Mouse (Mus musculus): ENCODE results near the gene Tmigd1.
"Not testable (repeated sequence)": the region's sequence is repeated elsewhere in the genome, so short reads cannot be mapped to it uniquely, and the experiment has no call there.

Tmigd1 gene

DNA sequence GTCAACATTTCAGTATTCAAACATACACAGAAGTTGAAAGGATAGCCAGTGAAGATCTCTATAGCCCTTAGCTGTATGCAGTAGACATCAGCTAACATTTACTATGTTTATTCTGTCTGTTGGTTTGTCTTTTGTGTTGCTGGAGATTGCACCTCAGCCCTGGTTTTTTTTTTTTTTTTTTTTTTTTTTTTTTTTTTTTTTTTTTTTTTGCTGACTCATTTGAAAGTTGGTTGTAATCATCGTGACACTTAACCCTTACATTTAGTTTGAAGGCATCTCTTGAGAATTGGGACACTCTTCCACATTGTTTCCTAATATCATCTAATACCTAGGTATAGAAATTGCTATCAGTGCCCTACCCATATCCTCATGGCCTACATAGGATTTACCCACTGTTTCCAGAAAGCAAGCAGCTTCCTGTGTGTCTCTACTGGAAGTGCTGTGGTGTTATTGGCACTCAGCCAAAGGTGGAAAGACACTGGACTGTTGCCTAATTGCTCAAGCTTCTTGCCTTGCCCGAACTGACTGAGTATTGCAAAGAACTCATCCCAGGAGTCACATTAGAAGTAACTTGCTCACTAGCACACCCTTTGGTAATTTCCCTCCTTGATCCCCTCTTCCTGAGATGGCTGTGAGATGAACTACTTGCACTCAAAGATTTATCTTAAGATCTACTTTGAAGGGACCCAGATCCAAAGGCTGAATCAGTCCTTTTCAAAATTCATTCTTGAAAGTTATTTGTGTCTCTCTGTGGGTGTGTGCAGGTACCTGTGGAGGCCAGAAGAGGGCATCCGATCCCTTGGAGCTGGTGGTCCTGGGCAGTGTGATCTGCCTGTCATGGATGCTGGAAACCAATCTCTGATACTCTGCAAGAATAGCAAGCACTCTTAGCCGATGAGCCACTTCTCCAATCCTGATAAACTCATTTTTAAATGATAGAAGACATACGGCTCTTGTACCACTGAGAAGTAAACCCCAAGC, 1.9 kb upstream of the Tmigd1 start:
- DNase-seq: no peak

GRCm38 (mm10) chr11:76904340-76904739, 2.4 kb downstream of the Tmigd1 start:
- DNase-seq: no peak

DNA sequence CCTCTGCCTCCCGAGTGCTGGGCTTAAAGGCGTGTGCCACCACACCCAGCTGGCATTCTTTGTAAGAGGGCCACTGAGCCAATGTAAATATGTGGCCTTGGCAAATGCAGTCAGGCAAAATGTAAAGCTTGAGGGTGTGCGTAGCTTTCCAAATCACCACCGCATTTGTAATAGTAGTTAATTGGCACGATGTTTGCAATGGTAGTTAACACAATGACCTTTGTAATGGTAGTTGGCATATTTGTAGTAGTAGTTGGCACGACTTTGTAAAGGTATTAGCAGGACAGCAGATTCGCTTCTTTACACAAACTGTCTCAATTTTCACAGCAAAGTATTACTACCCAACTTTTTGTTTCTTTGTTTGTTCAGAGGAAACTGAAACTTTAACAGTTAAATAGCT, 6.7 kb downstream of the Tmigd1 start:
- DNase-seq: no peak

GRCm38 (mm10) chr11:76911325-76912054, 9.5 kb downstream of the Tmigd1 start:
- DNase-seq: no peak

- peak; percentile 34 to 38 for DNase-seq
Observed at GRCm38 (mm10) chr11:76912055-76912395, 10.1 kb downstream of the Tmigd1 start.

DNA sequence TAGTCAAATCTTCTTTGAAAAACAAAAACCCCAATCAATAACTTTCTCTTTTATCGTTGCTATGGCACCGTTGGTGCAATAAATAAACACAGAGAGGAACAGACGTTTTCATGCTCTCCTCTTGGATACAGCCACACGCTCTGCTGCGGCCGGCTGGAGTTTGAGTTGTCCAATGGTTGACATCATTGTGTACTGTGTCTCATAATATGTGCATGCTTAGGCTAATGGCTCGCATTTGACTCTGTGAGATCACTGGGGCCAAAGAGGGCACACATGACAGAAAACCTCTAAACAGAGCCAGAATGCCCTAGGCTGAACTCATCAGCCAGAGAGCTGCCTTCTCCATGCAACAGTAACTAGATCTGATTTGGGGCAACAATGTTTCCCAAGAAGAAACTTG, 12.4 kb downstream of the Tmigd1 start:
- DNase-seq: no peak

DNA sequence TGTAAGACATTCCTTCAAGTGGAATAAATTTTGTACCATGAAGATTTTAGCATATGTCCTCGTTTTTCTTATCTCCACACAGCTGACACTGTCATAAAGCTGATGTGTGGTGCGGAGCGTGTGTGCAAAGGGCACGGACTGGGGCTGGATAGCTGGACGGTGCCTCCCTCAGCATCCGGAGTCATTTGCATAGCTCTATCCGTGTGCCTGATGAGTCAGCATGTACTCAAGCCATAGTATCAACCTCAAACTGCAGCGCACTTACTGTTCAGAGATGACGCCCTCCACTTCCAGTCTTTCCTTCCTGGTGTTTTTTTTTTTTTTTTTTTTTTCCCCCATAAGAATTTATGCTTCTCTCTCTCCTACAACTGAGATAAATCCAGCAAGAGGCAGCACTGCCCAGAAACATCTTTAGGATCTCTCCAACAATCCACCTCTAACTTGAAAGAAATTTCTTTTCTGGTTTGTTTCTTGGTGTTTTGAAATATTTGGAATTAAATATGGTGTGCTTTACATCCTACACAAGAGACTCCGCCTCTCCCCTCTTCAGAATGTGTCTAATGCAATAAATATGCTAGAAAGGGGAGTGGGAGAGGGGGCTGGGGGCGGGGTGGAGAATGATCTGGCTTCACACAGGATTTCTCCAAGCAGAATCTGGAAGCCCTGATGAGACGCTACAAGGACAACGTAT, 14.7 kb downstream of the Tmigd1 start:
- DNase-seq: no peak

GRCm38 (mm10) chr11:76917230-76917548, 15.2 kb downstream of the Tmigd1 start:
- no peak for DNase-seq

DNA sequence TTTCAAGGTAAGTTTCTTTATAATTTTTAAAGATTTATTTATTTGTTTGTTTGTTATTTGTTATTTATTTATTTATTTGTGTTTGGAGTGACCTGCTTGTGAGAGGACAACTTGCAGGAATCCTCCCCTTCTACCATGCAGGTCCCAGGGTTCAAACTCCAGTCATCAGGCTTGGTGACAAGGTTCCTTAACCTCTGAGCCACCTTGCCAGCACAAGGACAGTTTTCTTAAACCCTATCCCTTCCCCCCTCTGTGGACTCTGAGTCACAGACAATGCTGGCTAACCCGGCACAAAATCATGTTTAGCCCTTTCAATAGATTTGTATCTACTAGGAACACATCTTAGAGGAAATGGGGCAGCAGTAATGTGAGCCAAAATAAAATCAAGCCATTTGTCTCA, 18.6 kb downstream of the Tmigd1 start:
- DNase-seq: no peak

DNA sequence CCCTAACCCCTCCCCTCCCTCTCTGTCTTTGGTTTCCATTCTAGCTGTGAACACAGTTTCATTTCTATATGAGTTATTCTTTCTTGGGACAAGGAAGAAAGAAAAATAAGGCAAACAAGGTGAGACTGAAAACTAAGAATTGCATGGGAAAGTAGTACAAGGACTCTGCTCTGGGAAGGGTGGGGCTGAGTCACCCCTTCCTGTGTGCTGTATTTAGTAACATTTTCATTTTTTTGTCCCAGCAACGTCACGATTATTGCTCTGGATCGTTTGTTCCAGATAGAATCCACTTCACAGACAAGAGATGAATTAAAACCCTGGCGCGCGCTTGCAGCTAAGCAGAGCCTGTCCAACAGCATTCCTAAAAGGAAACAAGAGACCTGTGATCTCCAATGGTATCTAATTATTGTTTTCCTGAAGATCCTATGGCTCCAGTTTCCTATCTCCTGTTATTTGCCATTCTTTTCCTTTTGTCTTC, 22.8 kb downstream of the Tmigd1 start, which contains the start of gene Blmh:
TSS of gene Blmh (plus strand) at position 51 of the 478 bp plus-strand sequence.
- DNase-seq: no peak

GRCm38 (mm10) chr11:76928586-76928985, 26.6 kb downstream of the Tmigd1 start:
- not testable (repeated sequence) for DNase-seq

DNA sequence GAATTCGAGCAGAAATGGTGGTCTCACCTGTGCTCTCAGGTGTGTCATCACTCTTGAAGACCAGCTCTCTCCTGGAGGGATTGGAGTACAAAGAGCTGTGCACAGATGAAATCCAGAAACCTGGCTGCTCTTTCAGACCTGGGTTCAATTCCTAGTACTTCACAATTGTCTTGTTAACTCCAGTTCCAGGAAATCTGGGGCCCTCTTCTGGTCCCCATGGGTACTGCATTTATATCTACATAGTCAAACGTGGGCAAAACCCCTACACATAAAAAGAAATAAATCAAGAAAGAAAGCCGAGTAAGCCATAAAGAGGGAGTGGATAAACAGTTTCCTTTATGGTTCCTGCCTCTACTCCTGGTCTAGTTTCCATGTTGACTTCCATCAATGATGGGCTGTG, 31.2 kb downstream of the Tmigd1 start:
- no peak for DNase-seq

GRCm38 (mm10) chr11:76936578-76936977, 34.6 kb downstream of the Tmigd1 start:
- no peak for DNase-seq

DNA sequence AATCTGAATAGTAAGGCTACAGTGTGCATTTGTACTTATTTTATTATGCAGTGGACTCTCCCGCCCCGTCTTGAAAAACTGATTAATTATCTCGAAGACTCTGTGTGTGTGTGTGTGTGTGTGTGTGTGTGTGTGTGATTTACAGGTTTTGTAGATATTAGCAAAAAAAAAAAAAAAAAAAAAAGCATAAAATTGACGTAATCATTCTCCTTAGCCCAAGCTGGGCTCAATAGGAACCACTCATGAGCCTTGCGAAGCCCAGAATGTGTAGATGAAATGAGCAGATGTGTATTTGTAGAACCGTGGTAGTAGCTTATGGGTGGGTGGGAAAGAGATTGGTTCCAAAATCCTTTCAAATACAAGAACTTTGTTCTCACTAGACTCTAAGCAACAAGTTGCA, 42.9 kb downstream of the Tmigd1 start:
- DNase-seq: no peak

DNA sequence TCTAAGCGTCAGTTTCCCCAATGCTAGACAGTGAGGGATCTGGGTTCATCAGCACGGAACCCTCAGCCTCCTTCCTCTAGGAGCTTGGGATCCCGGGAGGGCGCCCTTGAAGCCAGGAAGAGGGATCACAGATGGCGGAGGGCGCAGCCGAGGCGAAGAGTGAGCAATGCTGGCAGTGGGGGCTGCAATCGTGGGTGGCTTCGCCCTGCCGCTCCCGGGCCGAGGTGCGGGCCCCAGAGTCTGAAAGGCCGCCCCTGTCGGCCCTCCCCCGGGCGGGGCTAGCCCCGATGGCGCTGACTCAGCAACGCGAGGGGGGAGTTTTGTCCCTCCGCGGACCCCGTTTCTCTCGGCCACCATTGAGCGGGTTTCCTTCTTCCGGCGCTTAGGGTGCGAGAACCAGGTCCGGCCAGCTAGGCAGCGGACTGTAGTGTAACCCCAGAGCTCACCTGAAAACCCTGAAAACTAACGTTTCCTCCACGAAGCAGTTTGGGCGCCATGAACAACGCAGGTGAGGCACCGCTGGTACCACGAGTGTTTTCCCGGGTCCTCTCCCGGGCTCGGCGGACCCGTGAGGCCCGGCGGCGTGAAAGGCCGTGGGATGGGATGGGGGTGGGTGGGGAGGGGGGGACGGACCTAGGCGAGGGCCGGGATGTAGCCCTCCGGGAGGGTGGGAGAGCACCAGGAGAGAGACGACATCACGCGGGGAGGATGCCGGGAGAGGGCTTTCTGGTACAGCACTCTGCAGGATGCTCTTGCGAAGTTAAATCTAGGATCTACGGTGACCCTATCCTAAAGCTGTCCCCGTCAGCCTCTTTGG, 43.6 kb downstream of the Tmigd1 start:
- DNase-seq: peak; percentile 94 to 95

- peak; percentile 34 to 36 for DNase-seq
Observed at GRCm38 (mm10) chr11:76946203-76946585, 44.2 kb downstream of the Tmigd1 start.

- DNase-seq: no peak
Observed at GRCm38 (mm10) chr11:76953536-76953935, 51.6 kb downstream of the Tmigd1 start.

DNA sequence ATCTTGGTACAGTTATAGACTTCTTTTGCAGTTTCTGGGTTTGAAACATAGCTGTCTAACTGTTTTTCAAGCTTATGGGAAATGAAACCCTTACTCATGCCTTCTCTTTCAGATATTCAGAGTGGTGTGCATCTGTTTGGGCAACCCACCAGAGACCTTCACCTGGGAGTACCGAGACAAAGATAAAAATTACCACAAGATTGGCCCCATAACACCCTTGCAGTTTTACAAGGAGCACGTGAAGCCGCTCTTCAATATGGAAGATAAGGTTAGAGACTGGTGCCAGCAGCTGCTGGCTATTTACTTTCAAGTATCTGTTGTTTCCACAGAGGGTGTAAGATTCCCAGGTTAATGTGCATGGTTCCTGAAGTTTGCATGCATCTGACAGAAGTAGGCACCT, 63.7 kb downstream of the Tmigd1 start:
- no peak for DNase-seq

All from cerebellum, postnatal 36 days (tissue).